Mouse (Mus musculus) heart, embryonic 10.5 days (tissue): ENCODE results near the gene Adamts7. TPM values are rescaled to one million over a fixed set of nuclear protein-coding genes. Genes with fewer than 3 reads are reported as not detected.
A peak's percentile ranks its signal among the peaks of the same experiment; 100 is the strongest.

Experiments
- DNase-seq: peaks from one replicate; pipeline ENCODE4 v3.0.0-alpha.2; 2017; ENCODE audit warnings: low spot score
- H3K27ac ChIP-seq: fragments of 300-500 bp; sonication (generic); 2 replicates; pipeline ENCODE4 v1.5.1; 2016; ENCODE audit warnings: mild to moderate bottlenecking
- H3K27me3 ChIP-seq: fragments of 300-500 bp; sonication (generic); 2 replicates; pipeline ENCODE4 v1.6.1; 2016; ENCODE audit warnings: mild to moderate bottlenecking; ENCODE audit not compliant: poor library complexity, insufficient read depth, severe bottlenecking
- H3K36me3 ChIP-seq: fragments of 300-500 bp; sonication (generic); 2 replicates; pipeline ENCODE4 v1.6.1; 2016; ENCODE audit warnings: mild to moderate bottlenecking, moderate library complexity
- H3K4me1 ChIP-seq: fragments of 300-500 bp; sonication (generic); 2 replicates; pipeline ENCODE4 v1.6.1; 2016; ENCODE audit warnings: mild to moderate bottlenecking
- H3K4me3 ChIP-seq: fragments of 300-500 bp; sonication (generic); 2 replicates; pipeline ENCODE4 v1.5.1; 2016; ENCODE audit warnings: mild to moderate bottlenecking, moderate library complexity
- H3K9me3 ChIP-seq: fragments of 300-500 bp; sonication (generic); 2 replicates; pipeline ENCODE4 v1.6.1; 2016; ENCODE audit warnings: mild to moderate bottlenecking, moderate library complexity
- WGBS: fragments of 180-500 bp; shearing (Covaris S2); methylation state at CpG from one replicate; pipeline ENCODE4 v1.1.7; 2016; 5-methylcytosine and 5-hydroxymethylcytosine counted together
- polyA plus RNA-seq: library from polyadenylated mRNA; unstranded; fragments of >200 nt; fragmentation: Nextera tagmentation; extraction: Ambion mirVana; gene quantifications from 2 replicates; pipeline ENCODE4 v1.2.1, GENCODE M21; 2016

Gene Adamts7
- polyA plus RNA-seq, 1 experiment from 2014 or later: 7.0 TPM

GRCm38 (mm10) chr9:90166615-90167014 is 3.7 kb downstream of the Adamts7 start:
- DNase-seq: no peak
- WGBS: 76% methylated on average over 5 of the region's 5 CpGs
- Histone ChIP-seq H3K27me3 (peaks cover 16% of the 10 kb centered on the region), H3K27ac (no peak overlapping the region), H3K9me3 (no peaks in the 10 kb centered on the region), H3K4me3 (no peak overlapping the region), H3K4me1 (0 out of 2 replicates have a peak, but pooled peaks cover 12% of the 10 kb centered on the region), H3K36me3 (peaks cover 3% of the 10 kb centered on the region; the same call in 1 of the 2 replicates)

GRCm38 (mm10) chr9:90169965-90170364 is 7.1 kb downstream of the Adamts7 start:
- H3K27ac ChIP-seq: no peak overlapping the region
- H3K9me3 ChIP-seq: no peaks in the 10 kb centered on the region
- H3K4me1 ChIP-seq: no peaks in the 10 kb centered on the region; the same call in 1 of the 2 replicates
- peaks cover 8% of the 10 kb centered on the region; the same call in 1 of the 2 replicates for H3K27me3 ChIP-seq
- WGBS: 59% methylated on average over 4 of the region's 4 CpGs
- H3K4me3 ChIP-seq: no peak overlapping the region
- no peak for DNase-seq
- H3K36me3 ChIP-seq: peaks cover 11% of the 10 kb centered on the region; the same call in 1 of the 2 replicates

GRCm38 (mm10) chr9:90171421-90171820 is 8.6 kb downstream of the Adamts7 start:
- 89% methylated on average over 19 of the region's 19 CpGs for WGBS
- H3K9me3 ChIP-seq: no peaks in the 10 kb centered on the region
- no peak overlapping the region for H3K4me3 ChIP-seq
- H3K27ac ChIP-seq: no peak overlapping the region
- H3K27me3 ChIP-seq: no peaks in the 10 kb centered on the region
- peaks cover 11% of the 10 kb centered on the region; the same call in 1 of the 2 replicates for H3K36me3 ChIP-seq
- no peaks in the 10 kb centered on the region; the same call in 1 of the 2 replicates for H3K4me1 ChIP-seq
- DNase-seq: no peak

- WGBS: 64% methylated on average over 8 of the region's 8 CpGs
- Histone ChIP-seq H3K4me3 (no peak overlapping the region), H3K4me1 (no peaks in the 10 kb centered on the region; the same call in 1 of the 2 replicates), H3K9me3 (no peaks in the 10 kb centered on the region), H3K27me3 (no peaks in the 10 kb centered on the region), H3K36me3 (peaks cover 11% of the 10 kb centered on the region; the same call in 1 of the 2 replicates), H3K27ac (no peak overlapping the region)
- DNase-seq: no peak
These were observed 9.9 kb downstream of the Adamts7 start for GRCm38 (mm10) chr9:90172528-90173321.

GRCm38 (mm10) chr9:90173330-90173729 is 10.5 kb downstream of the Adamts7 start:
- no peak for DNase-seq
- Histone ChIP-seq H3K4me1 (no peaks in the 10 kb centered on the region; the same call in 1 of the 2 replicates), H3K27me3 (no peaks in the 10 kb centered on the region), H3K4me3 (no peak overlapping the region), H3K36me3 (peaks cover 15% of the 10 kb centered on the region; the same call in 1 of the 2 replicates), H3K9me3 (no peaks in the 10 kb centered on the region), H3K27ac (no peak overlapping the region)
- WGBS: 73% methylated on average over 3 of the region's 3 CpGs

- H3K27ac ChIP-seq: no peak overlapping the region
- peaks cover 24% of the 10 kb centered on the region for H3K4me1 ChIP-seq
- no peaks in the 10 kb centered on the region for H3K27me3 ChIP-seq
- WGBS: 84% methylated on average over 5 of the region's 5 CpGs
- peaks cover 9% of the 10 kb centered on the region; the same call in 1 of the 2 replicates for H3K36me3 ChIP-seq
- no peak overlapping the region for H3K4me3 ChIP-seq
- no peaks in the 10 kb centered on the region for H3K9me3 ChIP-seq
- DNase-seq: no peak
These were observed 16.5 kb downstream of the Adamts7 start for GRCm38 (mm10) chr9:90179409-90179808.

GRCm38 (mm10) chr9:90181656-90182388 is 19.0 kb downstream of the Adamts7 start:
- Histone ChIP-seq H3K9me3 (no peaks in the 10 kb centered on the region), H3K4me1 (peaks cover 46% of the 10 kb centered on the region), H3K4me3 (no peak overlapping the region), H3K36me3 (peaks cover 4% of the 10 kb centered on the region; the same call in 1 of the 2 replicates), H3K27me3 (no peaks in the 10 kb centered on the region), H3K27ac (no peak overlapping the region)
- DNase-seq: no peak
- WGBS: 72% methylated on average over 6 of the region's 6 CpGs

- Histone ChIP-seq H3K36me3 (peaks cover 4% of the 10 kb centered on the region; the same call in 1 of the 2 replicates), H3K27me3 (no peaks in the 10 kb centered on the region), H3K9me3 (no peaks in the 10 kb centered on the region), H3K4me1 (peaks cover 53% of the 10 kb centered on the region), H3K4me3 (no peak overlapping the region), H3K27ac (no peak overlapping the region)
- 72% methylated on average over 18 of the region's 18 CpGs for WGBS
- DNase-seq: no peak
These were observed 20.0 kb downstream of the Adamts7 start for GRCm38 (mm10) chr9:90182636-90183421.

GRCm38 (mm10) chr9:90183550-90183949 is 20.7 kb downstream of the Adamts7 start:
- Histone ChIP-seq H3K27ac (no peak overlapping the region), H3K4me1 (peaks cover 58% of the 10 kb centered on the region), H3K36me3 (peaks cover 5% of the 10 kb centered on the region; the same call in 1 of the 2 replicates), H3K9me3 (no peaks in the 10 kb centered on the region), H3K27me3 (no peaks in the 10 kb centered on the region), H3K4me3 (no peak overlapping the region)
- no peak for DNase-seq
- WGBS: 69% methylated on average over 3 of the region's 3 CpGs

GRCm38 (mm10) chr9:90184116-90184515 is 21.2 kb downstream of the Adamts7 start:
- no peak for DNase-seq
- WGBS: 35% methylated on average over 8 of the region's 8 CpGs
- H3K9me3 ChIP-seq: no peaks in the 10 kb centered on the region
- H3K36me3 ChIP-seq: peaks cover 8% of the 10 kb centered on the region; the same call in 1 of the 2 replicates
- peaks cover 64% of the 10 kb centered on the region for H3K4me1 ChIP-seq
- H3K4me3 ChIP-seq: no peak overlapping the region
- H3K27me3 ChIP-seq: no peaks in the 10 kb centered on the region
- no peak overlapping the region for H3K27ac ChIP-seq

GRCm38 (mm10) chr9:90185356-90185910 is 22.6 kb downstream of the Adamts7 start:
- H3K4me3 ChIP-seq: no peak overlapping the region
- no peaks in the 10 kb centered on the region for H3K27me3 ChIP-seq
- H3K27ac ChIP-seq: no peak overlapping the region
- H3K9me3 ChIP-seq: no peaks in the 10 kb centered on the region
- WGBS: 76% methylated on average over 8 of the region's 8 CpGs
- H3K36me3 ChIP-seq: peaks cover 8% of the 10 kb centered on the region; the same call in 1 of the 2 replicates
- peaks cover 72% of the 10 kb centered on the region for H3K4me1 ChIP-seq
- DNase-seq: no peak

- Histone ChIP-seq H3K36me3 (peaks cover 15% of the 10 kb centered on the region; the same call in 1 of the 2 replicates), H3K27me3 (no peaks in the 10 kb centered on the region), H3K4me3 (no peak overlapping the region), H3K9me3 (no peaks in the 10 kb centered on the region), H3K27ac (peak overlapping the region; percentile 65; the same call in 1 of the 2 replicates), H3K4me1 (peaks cover 61% of the 10 kb centered on the region)
- no peak for DNase-seq
- 64% methylated on average over 4 of the region's 4 CpGs for WGBS
These were observed 26.0 kb downstream of the Adamts7 start for GRCm38 (mm10) chr9:90188893-90189292.
